Mouse (Mus musculus): ENCODE results near the gene Vwa2. TPM values are rescaled to one million over a fixed set of nuclear protein-coding genes. Genes with fewer than 3 reads are reported as not detected.

Gene Vwa2
- polyA plus RNA-seq (2015; fragmentation: Nextera tagmentation; extraction: Ambion mirVana) = 1.0 and 1.2 TPM in 2 replicates

DNA sequence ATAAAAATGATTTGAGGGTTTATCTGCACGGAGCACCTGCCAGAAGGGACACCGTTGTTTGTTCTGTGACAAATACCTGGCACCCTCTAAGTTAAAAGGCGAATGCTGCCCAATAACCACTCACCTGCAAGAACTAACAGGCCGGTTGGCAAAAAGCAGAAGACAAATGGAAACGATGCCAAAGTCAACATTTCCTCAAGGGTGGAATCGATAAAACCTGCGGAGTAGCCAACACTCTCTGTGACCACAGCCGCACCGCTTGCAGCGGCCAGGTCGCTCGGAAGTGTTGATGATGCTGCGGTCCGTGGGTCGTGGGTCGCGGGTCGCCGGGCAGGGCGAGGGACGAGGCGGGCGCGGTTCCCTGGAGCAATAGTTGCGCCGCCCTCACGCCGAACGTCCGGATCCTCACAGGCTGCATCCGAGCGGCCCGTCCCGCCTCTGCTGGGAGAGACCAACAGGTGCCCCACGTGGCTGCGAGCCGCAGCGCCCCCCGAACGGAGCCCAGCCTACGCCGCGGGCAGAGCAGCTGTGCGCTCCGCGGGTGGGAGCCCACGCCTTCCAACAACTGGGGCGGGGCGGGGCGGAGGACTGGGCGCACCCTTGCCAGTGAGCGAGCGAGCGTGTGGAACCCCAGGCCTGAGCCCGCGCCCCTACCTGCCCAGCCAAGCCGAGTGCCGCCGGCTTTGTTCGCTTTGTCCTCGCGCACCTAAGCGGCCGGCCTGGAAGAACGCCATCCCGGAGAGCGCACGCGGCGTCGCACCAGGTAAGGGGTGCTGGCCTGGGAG, at the start of gene Vwa2:
TSS of gene Vwa2 (plus strand) at position 434 of the 785 bp plus-strand sequence.
- H3K27me3 ChIP-seq = peaks cover 79% of the 10 kb centered on the region
- H3K27ac ChIP-seq (replicated peaks) = no peak within 1 kb of the TSS
- no peaks in the 10 kb centered on the region for H3K9me3 ChIP-seq
- H3K36me3 ChIP-seq = no peaks in the 10 kb centered on the region
- H3K4me1 ChIP-seq (replicated peaks) = peaks cover 31% of the 10 kb centered on the region
- H3K4me3 ChIP-seq = peak within 1 kb of the TSS; percentile 48
- peak; percentile 53 for ATAC-seq (ENCODE audit: low read depth)
- peak within 1 kb of the TSS; percentile 97 for H3K4me2 ChIP-seq
- H3K9ac ChIP-seq = peak within 1 kb of the TSS; percentile 60
- WGBS = 3% methylated on average over 71 of the region's 71 CpGs

DNA sequence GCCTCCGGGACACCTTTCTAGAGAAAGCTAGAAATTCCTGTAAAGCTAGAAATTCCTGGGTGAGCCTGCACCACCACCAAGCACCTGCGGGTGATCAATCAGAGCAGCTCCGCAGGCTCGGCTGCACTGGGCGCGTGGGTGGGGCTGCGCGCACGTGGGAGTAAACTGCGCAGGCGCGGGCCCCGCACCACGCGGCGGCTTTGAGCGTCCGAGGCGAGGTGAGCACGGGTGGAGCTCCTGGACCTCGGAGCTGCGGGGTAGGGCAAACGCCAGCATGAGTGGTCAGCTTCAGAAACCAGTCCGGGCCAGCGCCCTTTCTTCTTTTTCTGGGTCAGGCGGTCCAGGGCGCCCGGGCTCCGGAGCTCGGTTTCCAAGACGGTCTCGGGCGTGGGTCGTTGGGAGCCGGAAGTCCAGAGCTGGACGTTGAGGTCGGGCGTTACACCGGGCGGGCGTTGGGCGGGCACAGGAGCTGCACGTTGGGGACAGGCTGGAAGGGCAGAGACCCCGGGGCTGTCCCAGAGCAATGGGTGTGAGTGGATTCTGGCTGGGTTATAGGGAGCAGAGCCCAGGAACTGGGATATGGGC, 47.9 kb upstream of the Vwa2 start, which contains the start of gene Tdrd1:
TSS of gene Tdrd1 (plus strand) at position 163 of the 585 bp plus-strand sequence.
- Histone ChIP-seq H3K27ac (replicated peaks) (no peak within 1 kb of the TSS), H3K9ac (no peak within 1 kb of the TSS), H3K36me3 (no peaks in the 10 kb centered on the region), H3K4me1 (replicated peaks) (peaks cover 6% of the 10 kb centered on the region), H3K27me3 (peaks cover 6% of the 10 kb centered on the region), H3K4me2 (peak within 1 kb of the TSS; percentile 40), H3K9me3 (no peaks in the 10 kb centered on the region), H3K4me3 (peak within 1 kb of the TSS; percentile 11; the same call in 1 of the 2 replicates)
- WGBS = 64% methylated on average over 43 of the region's 44 CpGs
- no peak for ATAC-seq (ENCODE audit: low read depth)

DNA sequence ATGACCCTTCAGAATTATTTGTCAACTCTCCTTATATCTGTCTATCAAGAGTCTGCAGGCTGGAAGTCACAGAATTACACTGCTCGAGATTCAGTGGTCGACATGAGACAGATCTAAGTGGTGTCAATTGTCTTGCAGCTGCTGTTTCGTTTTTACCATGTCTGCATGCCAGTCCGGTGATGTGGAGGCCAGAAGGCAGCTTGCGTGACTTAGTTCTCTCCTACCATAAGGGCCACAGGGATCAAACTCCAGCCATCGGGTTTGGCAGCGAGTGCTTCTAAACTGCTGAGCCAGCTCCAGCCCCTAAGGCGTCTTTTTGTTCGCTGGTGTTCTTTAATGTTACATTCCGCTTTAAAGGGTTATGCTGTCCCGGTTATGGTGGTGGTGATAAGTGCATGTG, 45.7 kb upstream of the Vwa2 start:
- H3K4me1 ChIP-seq (replicated peaks) = no peaks in the 10 kb centered on the region
- 85% methylated on average over 11 of the region's 11 CpGs for WGBS
- H3K4me3 ChIP-seq = no peak overlapping the region
- H3K27ac ChIP-seq (replicated peaks) = no peak overlapping the region
- no peak for ATAC-seq (ENCODE audit: low read depth)
- H3K36me3 ChIP-seq = no peaks in the 10 kb centered on the region
- no peak overlapping the region for H3K4me2 ChIP-seq
- H3K9ac ChIP-seq = no peak overlapping the region
- H3K9me3 ChIP-seq = no peaks in the 10 kb centered on the region
- H3K27me3 ChIP-seq = peaks cover 6% of the 10 kb centered on the region

DNA sequence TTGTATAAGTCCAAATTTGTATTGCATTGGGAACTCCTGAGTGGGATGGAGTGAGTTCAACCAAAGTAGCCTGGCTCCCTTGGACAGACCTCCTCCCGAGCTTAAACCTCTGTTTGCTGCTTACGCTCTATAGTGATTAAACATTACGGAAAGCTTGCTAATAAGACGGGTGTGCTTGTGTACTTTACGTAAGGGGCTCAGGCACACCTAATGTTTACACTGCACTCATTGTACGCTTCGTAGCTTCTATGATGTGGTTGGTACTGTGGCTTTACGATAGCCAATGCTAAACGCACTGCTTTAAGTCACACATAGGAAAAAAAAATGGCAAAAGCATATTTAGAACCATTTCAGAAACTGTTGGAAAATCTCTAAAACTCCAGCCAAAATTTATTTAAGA, 44.8 kb upstream of the Vwa2 start:
- Histone ChIP-seq H3K9ac (no peak overlapping the region), H3K27me3 (peaks cover 6% of the 10 kb centered on the region), H3K27ac (replicated peaks) (no peak overlapping the region), H3K9me3 (no peaks in the 10 kb centered on the region), H3K4me1 (replicated peaks) (no peaks in the 10 kb centered on the region), H3K36me3 (no peaks in the 10 kb centered on the region), H3K4me2 (no peak overlapping the region), H3K4me3 (no peak overlapping the region)
- 93% methylated on average over 9 of the region's 9 CpGs for WGBS
- no peak for ATAC-seq (ENCODE audit: low read depth)

DNA sequence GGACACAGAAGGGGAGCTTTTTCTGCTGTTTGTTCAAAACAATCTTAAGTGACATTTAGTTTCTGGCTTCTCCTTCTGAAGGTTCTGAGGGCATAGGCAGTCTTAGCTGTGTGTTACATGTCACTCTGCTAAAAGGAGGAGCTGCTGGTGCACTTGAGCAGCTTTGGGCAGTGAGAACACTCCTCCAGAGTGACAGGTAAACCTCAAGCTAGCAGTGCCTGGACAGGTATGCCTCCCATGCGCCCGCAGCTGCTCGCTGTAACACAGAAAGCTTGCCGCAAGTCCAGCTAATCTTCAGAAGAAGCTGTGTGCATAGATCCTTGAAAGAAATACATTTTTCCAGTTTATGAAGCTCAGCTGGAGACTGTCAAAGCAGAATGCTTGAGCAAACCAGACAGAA, 43.9 kb upstream of the Vwa2 start:
- Histone ChIP-seq H3K36me3 (no peaks in the 10 kb centered on the region), H3K4me1 (replicated peaks) (no peaks in the 10 kb centered on the region), H3K4me3 (no peak overlapping the region), H3K9me3 (no peaks in the 10 kb centered on the region), H3K27ac (replicated peaks) (no peak overlapping the region), H3K9ac (no peak overlapping the region), H3K4me2 (no peak overlapping the region), H3K27me3 (peaks cover 5% of the 10 kb centered on the region)
- 92% methylated on average over 4 of the region's 4 CpGs for WGBS
- no peak for ATAC-seq (ENCODE audit: low read depth)

DNA sequence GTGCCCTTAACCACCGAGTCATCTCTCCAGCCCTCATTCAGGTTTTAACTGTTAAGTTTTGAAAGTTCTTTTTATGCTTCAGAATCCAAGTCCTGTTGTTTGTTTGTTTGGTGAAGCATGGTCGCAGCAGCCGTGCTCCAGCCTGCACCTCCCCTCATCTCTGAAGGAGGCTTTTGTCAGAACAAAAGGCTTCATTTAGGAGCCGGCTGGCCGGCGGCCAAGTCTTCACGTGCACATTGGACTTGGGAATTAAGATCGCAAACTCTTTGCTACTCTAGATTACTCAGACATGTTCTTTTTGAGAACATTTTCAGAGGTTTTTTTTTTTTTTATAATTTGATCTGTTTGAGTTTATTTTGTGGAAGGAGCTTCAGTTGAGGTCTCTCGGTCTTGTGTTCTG, 38.7 kb upstream of the Vwa2 start:
- ATAC-seq (ENCODE audit: low read depth) = no peak
- WGBS = 43% methylated on average over 9 of the region's 9 CpGs
- no peak overlapping the region for H3K27ac ChIP-seq (replicated peaks)

DNA sequence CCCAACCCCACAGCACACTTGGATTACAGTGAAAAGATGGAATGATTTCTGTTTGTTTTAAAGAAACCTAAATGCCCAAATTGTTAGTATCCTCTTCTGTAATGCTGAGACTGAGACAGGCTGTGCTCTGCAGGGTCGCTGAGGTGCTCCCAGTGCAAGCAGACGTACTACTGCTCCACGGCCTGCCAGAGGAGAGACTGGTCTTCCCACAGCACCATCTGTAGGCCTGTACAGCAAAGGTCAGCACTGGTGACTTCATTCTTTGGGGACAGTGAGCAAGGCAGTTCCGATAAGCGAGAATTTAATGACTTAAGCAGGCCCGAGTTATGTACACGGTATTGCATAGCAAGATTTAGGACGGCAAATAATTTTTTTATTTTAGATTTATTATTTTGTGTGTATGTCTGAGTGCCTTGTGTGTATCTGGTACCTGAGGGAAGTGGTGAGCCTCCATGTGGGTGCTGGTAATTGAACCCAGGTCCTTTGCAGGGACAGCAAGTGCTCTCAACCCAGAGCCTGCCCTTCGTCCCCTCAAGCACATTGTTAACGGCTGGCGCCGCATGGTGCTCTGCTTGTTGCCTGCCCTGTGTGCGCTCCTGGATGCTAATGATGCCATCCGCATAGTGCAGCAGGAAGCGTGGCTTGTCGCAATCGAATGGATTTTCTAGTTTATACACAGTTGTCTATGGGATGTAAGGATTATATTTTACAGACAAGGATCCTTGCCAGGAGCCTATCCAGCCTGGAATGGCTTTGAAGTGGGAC, 34.9 kb upstream of the Vwa2 start:
- Histone ChIP-seq H3K4me2 (no peak overlapping the region), H3K36me3 (no peaks in the 10 kb centered on the region), H3K4me3 (no peak overlapping the region), H3K4me1 (replicated peaks) (peaks cover 5% of the 10 kb centered on the region; the same call in 1 of the 2 replicates), H3K9ac (no peak overlapping the region), H3K27me3 (no peaks in the 10 kb centered on the region), H3K9me3 (no peaks in the 10 kb centered on the region), H3K27ac (replicated peaks) (no peak overlapping the region)
- ATAC-seq (ENCODE audit: low read depth) = no peak
- WGBS = 71% methylated on average over 17 of the region's 17 CpGs

More for the DNA sequence above, 38.7 kb upstream of the Vwa2 start:
- no peaks in the 10 kb centered on the region for H3K36me3 ChIP-seq
- no peak overlapping the region for H3K4me3 ChIP-seq
- H3K9me3 ChIP-seq = no peaks in the 10 kb centered on the region
- peaks cover 5% of the 10 kb centered on the region; the same call in 1 of the 2 replicates for H3K4me1 ChIP-seq (replicated peaks)
- H3K4me2 ChIP-seq = no peak overlapping the region
- no peak overlapping the region for H3K9ac ChIP-seq
- no peaks in the 10 kb centered on the region; the same call in 1 of the 2 replicates for H3K27me3 ChIP-seq

DNA sequence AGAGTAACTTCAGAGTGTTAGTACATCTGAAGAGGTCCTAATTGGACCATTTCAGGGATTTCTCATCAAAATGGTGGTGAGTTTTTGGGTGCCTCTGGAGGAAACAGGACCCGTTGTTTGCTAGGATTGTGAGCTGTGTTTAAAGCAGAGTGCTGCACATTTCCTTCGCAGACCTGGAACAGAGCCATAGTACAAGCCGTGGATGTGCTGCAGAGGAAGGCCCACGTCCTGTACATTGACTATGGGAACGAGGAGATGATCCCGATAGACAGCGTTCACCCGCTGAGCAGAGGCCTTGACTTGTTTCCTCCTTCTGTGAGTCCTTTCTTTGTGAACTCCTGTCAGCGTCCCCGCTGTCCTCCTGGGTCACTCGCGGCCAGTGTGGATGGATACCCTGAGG, 31.1 kb upstream of the Vwa2 start:
- 78% methylated on average over 12 of the region's 12 CpGs for WGBS
- no peak overlapping the region for H3K9ac ChIP-seq

DNA sequence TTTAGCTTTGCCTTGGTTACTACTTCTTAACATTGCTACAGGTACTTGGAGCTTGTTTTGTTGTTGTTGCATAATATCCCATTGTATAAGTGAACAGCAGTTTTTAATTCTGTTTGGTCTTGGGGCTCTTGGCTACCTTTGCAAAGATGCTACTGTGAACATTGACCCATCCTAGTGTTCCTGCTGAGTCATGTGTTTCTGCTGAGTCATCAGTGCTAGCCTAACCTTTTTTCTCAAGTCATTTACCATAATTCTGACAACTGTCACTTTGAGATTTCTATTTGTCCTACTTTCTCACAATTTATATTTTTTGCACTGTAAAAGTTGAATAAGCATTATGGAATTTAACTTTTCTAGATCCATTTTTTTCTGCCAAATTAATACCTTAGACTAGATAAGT, 21.5 kb upstream of the Vwa2 start:
- H3K4me3 ChIP-seq = no peak overlapping the region
- H3K27ac ChIP-seq (replicated peaks) = no peak overlapping the region
- H3K36me3 ChIP-seq = no peaks in the 10 kb centered on the region
- no peaks in the 10 kb centered on the region for H3K27me3 ChIP-seq
- ATAC-seq (ENCODE audit: low read depth) = no peak
- H3K9me3 ChIP-seq = no peaks in the 10 kb centered on the region; the same call in 1 of the 2 replicates
- H3K9ac ChIP-seq = no peak overlapping the region
- H3K4me2 ChIP-seq = no peak overlapping the region
- no peaks in the 10 kb centered on the region for H3K4me1 ChIP-seq (replicated peaks)

More for the DNA sequence above, 31.1 kb upstream of the Vwa2 start:
- Histone ChIP-seq H3K27me3 (no peaks in the 10 kb centered on the region), H3K9me3 (peaks cover 13% of the 10 kb centered on the region; the same call in 1 of the 2 replicates), H3K27ac (replicated peaks) (no peak overlapping the region), H3K4me1 (replicated peaks) (no peaks in the 10 kb centered on the region; the same call in 1 of the 2 replicates), H3K36me3 (no peaks in the 10 kb centered on the region; the same call in 1 of the 2 replicates), H3K4me3 (no peak overlapping the region), H3K4me2 (no peak overlapping the region)
- no peak for ATAC-seq (ENCODE audit: low read depth)

DNA sequence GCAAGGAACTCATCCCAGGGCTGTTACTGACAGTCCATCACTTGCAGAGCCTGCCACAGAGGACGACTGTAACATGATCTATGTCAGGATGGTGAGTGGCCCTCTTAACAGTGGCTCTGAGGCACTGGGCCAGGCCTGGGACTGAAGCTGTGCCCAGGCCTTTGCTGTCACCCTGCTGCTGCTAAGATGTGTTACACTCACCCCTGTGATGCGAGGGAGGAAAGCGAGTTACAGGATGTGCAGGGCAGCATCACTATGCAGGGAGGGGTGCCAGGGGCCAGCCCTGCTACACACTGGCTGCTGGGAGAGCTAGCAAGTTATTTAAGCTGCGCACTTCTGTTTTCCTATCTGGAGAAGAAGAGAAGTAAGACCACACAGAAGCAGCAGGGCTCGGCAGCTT, 17.6 kb upstream of the Vwa2 start:
- WGBS = 59% methylated on average over 5 of the region's 5 CpGs
- H3K36me3 ChIP-seq = no peaks in the 10 kb centered on the region
- H3K4me3 ChIP-seq = no peak overlapping the region
- H3K27ac ChIP-seq (replicated peaks) = no peak overlapping the region
- no peak overlapping the region for H3K9ac ChIP-seq
- ATAC-seq (ENCODE audit: low read depth) = no peak
- H3K4me1 ChIP-seq (replicated peaks) = no peaks in the 10 kb centered on the region
- H3K27me3 ChIP-seq = no peaks in the 10 kb centered on the region
- H3K9me3 ChIP-seq = no peaks in the 10 kb centered on the region
- H3K4me2 ChIP-seq = no peak overlapping the region

DNA sequence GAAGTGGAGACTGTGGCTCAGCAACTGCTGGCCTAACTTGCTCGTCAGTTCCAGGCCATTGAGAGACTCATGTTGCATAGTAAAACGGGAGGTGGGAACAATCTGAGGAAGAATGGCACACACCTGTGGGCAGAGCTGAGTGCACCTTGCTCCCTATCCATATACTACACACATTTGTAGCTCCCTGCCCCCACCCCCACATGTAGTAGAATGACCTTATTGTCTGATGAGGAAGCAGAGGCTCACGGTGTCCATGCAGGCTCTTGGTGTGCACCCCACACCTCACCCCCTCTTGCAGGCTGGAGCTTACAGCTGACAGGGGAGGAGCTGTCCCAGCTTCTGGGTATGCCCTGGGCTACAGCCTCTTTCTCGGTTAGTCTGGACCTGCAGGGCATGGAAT, 6.3 kb upstream of the Vwa2 start:
- Histone ChIP-seq H3K4me2 (no peak overlapping the region), H3K36me3 (no peaks in the 10 kb centered on the region), H3K4me3 (no peak overlapping the region), H3K27me3 (peaks cover 23% of the 10 kb centered on the region), H3K27ac (replicated peaks) (no peak overlapping the region), H3K9me3 (no peaks in the 10 kb centered on the region), H3K4me1 (replicated peaks) (no peaks in the 10 kb centered on the region), H3K9ac (no peak overlapping the region)
- no peak for ATAC-seq (ENCODE audit: low read depth)
- WGBS = 63% methylated on average over 4 of the region's 4 CpGs
